Mouse (Mus musculus): ENCODE measurements around the gene Fmnl3.

Gene Fmnl3

GRCm38 (mm10) chr15:99317267-99317651, 53.0 kb downstream of the Fmnl3 start:
- no peak for DNase-seq (ENCODE audit: low spot score in 2 of 2)

- DNase-seq (ENCODE audit: low spot score in 2 of 2): peak; percentile 86 to 87
Observed at GRCm38 (mm10) chr15:99316314-99317266, 53.7 kb downstream of the Fmnl3 start.

DNA sequence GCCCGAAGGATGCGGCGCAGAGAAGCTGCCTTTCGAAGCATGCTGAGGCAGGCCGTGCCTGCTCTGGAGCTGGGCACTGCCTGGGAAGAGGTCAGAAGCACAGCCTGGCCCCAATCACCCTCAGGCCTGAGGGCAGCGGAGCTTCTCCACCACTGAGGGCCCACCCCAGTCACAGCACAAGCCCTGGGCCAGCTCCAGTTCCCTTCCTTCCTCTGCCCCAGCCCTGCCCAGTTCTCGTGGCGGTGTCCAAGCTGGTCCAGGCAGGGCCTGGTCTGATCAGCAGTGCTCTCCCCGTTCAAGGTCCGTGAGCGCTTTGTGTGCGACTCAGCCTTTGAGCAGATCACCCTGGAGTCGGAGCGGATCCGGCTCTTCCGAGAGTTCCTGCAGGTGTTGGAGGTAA, 55.4 kb downstream of the Fmnl3 start:
- DNase-seq (ENCODE audit: low spot score in 2 of 2): no peak

GRCm38 (mm10) chr15:99310617-99311016, 59.7 kb downstream of the Fmnl3 start:
- DNase-seq (ENCODE audit: low spot score in 2 of 2): no peak

- DNase-seq (ENCODE audit: low spot score in 2 of 2): no peak
Observed at GRCm38 (mm10) chr15:99309549-99309948, 60.7 kb downstream of the Fmnl3 start.

GRCm38 (mm10) chr15:99307476-99307875, 62.8 kb downstream of the Fmnl3 start:
- DNase-seq (ENCODE audit: low spot score in 2 of 2): no peak

DNA sequence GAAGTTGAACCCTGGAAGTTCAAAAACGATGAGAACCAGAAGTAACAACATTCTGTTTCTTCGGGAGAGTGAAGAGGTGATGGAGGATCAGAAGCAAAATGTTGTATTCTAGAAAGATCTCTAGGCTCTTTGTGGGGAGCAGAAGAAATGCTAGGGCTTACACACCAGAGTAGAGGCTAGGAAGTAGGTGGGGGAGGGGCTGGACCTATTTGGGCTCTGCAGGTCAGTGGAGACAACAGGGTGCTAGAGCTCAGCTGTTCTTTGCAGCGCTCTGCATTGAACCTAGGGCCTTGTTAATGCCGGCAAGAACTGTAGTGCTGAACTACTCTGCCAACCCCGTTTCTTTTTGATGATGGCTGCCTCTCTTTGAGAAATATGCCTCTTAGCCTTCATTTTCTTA, 74.1 kb downstream of the Fmnl3 start:
- no peak for DNase-seq (ENCODE audit: low spot score in 2 of 2)

GRCm38 (mm10) chr15:99295484-99295981, 74.7 kb downstream of the Fmnl3 start, which contains the start of gene Fam186b:
TSS of gene Fam186b (minus strand) at chr15:99295888.
- DNase-seq (ENCODE audit: low spot score in 2 of 2): peak; percentile 35 to 37

DNA sequence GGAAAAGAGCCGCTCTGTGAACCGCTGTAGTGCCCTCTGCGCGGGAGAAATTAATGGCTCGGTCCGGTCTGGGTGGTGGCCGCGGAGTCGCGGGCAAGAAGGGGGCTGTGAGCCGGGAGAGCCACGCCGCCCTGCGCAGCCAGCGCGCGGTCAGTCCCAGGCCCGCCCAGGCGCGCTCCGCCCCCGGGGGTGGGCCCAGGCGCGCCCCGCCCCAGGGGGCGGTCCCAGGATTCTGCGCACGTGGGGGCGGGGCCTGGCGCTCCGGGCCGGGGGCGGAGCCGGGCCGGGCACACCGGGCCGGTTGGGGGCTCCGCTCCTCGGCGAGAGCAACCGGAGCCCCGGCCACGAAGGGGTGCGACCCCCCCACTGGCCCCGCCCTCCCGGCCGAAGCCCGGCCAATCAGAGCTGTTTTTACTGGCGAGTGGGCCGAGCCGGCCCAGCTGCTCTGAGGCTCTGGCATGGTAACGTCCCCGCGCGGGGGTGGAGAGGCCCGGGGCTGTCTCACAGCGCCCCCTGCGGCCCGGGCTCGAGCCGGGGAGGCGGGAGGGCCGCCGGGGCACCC, 75.4 kb downstream of the Fmnl3 start, which contains the start of gene Prpf40b:
Gene Prpf40b, plus strand, starts transcription at position 275 of the 562 bp plus-strand sequence.
- peak; percentile 94 to 95 for DNase-seq (ENCODE audit: low spot score in 2 of 2)

GRCm38 (mm10) chr15:99294287-99294686, 76.0 kb downstream of the Fmnl3 start:
- no peak for DNase-seq (ENCODE audit: low spot score in 2 of 2)

GRCm38 (mm10) chr15:99290586-99290985, 79.7 kb downstream of the Fmnl3 start:
- no peak for DNase-seq (ENCODE audit: low spot score in 2 of 2)

DNA sequence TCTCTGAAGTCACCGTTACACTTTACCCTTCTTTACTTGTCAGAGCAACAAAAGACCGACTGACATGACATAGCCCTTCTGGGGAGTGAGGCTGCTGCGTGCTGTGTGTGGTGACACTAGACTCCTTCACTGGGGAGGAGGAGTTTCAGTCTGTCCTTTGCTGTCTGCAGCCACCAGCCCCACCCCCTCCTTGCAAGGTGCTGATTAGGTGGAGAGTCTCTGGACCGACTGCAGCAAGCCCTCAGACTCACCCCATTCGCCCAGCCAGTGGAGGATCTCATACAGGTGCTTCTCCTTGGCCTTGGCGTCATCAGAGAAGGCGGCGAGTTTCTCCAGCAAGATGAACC, 85.1 kb downstream of the Fmnl3 start:
- no peak for DNase-seq (ENCODE audit: low spot score in 2 of 2)

DNA sequence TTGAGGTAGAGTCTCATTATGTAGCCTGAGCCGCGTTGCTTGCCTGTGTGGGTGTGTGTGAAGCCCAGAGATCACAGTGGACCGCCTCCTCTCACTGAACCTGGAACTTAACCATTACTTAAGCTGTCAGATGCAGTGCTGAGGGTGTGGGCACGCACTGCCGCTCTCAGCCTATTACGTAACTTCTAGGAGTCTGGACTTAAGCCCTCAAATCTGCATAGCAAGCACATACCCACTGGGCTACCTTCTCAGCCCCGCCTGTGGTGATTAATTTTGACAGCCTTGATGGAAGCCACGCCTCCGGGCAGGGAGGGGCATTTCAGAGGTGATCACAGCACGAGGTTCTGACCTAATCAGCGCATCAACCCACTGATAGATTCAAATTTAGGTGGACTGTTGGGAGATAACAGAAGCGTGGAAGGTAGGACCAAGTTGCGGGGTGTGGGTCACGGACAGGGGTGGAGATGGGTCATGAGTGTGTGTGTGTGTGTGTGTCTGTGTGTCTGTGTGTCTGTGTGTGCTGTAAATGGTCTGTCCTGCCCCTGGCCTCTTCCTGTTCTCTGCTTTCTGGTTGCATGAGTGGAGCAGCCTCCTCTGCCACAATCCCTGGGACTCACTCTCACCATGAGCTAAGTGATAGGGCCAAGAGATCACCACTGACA, 85.6 kb downstream of the Fmnl3 start:
- DNase-seq (ENCODE audit: low spot score in 2 of 2): no peak

DNA sequence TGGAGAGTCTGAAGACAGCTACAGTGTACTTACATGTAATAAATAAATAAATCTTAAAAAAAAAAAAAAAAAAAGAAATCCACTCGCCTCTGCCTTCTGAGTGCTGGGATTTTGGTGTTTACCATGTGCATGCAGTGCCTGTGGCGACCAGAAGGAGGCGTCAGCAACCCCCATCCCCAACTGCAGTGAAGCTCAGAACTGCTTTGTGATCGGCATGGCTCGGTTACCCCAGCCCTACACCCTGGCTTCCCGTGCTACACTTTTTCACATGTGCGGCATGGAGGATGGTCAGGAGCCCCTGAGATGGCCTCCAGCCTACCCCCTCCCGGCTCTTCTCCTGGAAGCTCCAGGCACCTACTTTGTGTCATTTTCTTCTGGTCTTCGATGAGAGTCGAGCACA, 86.8 kb downstream of the Fmnl3 start:
- DNase-seq (ENCODE audit: low spot score in 2 of 2): no peak

DNA sequence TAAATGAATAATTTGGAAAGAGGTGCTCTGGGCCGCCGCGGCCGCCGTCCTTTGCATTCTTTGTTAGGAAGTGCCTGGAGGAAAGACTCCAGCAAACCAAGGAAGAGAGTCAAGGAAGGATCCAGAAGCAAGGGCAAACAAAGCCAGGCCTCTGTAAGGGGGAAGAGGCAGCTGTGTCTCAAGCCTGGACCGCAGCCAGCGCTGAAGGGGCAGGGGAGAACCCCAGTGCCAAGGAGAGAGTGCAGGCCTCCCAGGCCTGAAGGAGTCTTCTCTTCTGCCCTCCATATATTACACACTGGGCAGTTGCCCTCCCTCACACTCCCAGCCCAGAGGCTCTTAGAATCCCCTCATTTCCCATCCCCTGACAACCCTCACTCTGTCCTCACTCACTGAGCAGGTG, 92.0 kb downstream of the Fmnl3 start:
- no peak for DNase-seq (ENCODE audit: low spot score in 2 of 2)

- DNase-seq (ENCODE audit: low spot score in 2 of 2): no peak
Observed at GRCm38 (mm10) chr15:99276095-99276494, 94.2 kb downstream of the Fmnl3 start.

Data from right cerebral cortex, adult 2 months (tissue).